Mouse (Mus musculus): Measurements from ENCODE around the gene Slc13a2. TPM values are rescaled to one million over a fixed set of nuclear protein-coding genes. Genes with fewer than 3 reads are reported as not detected.

Gene Slc13a2
- not detected for total RNA-seq (2022)

DNA sequence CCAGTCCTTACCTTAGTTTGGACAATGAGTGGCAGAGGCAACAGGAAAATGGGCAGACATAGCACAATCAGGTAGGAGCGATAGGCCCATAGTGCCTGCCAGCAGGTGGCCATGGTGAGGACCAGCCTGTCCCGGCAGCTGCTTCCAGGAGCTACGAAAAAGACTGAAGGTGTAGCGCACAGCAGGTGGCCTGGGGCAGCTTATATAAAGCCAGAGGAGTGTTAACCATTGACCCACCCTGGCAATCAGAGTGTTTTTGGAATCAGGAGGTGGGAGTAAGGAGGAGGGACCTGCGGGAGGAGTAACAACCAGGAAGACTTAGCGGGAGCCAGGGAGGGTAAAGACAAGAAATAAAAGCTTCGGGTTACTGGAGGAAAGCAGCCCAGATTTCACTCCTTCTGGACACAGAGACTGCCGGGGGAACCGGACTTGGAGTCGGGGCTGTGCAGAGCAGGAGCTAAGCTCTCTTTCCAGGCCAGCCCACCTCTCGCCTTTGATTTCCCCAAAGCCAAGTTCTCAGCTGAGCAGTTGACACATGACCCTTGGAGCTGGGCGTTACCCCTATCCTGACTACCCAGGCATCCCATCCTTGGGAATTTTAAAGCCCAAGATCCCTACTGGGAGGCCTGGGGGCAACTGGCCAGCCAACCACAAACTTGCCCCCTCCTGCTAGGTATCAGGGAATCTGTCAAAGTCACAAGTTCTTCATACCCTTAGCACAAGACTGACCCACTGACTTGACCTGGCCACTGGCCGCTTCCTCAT, at the start of gene Slc13a2:
TSS of gene Slc13a2 (minus strand) at position 163 of the 765 bp plus-strand sequence.
- no peak for DNase-seq (ENCODE audit: low spot score in 2 of 2)

DNA sequence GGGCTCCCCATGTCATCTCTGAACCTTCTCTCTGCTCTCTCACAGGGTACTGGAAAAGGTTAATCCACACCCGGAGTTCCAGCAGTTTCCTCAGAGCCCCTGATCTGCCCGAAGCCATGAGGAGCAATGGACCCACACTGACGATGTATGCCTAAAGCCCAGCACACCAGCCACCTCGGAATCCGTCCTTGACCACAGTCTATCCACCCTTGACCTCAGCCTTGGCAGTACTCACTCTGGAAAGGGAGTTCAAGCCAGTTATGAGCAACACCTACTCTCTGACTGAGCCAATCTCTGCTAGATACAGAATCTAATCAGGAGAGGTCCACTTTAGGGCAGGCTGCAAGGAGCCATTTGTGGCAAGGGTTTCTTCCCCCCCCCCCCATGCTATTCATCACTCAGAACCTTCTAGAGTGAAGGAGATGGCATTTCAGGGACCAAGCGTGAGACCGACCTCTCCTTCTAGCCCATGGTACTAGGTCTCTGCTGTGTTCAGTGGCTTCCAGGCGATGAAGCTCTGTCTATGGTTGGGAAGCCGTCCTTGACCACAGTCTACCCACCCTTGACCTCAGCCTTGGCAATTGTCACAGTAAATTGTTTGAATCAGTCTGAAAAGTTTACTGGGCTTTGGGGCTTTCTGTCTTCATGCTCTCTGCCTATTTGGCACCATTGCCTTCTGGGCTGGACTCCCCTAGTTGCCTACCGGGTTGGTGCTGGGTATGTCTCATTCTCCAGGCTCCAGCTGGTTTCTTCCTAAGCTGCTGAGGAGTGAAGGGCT, 49.5 kb upstream of the Slc13a2 start:
- DNase-seq (ENCODE audit: low spot score in 2 of 2): no peak

GRCm38 (mm10) chr11:78467932-78468331, 45.9 kb upstream of the Slc13a2 start:
- no peak for DNase-seq (ENCODE audit: low spot score in 2 of 2)

DNA sequence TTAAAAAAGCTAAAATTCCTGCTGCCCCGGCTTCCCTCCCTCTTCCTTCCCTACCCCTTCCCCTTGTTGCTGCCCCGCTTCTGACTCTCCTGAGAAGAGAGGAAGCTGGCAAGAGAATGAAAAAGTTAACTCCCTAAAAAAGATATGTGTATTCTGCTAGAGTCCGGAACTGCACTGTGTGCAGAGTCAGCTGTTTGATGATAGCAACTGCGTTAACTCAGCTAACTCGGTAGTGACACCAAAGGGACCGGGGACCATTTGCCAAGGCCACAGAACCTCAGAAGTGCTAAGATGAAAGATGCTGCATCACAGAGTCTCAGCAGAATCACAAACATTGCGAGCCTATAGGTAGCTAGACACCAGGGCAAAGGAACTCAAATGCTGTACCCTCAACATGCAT, 45.5 kb upstream of the Slc13a2 start:
- no peak for DNase-seq (ENCODE audit: low spot score in 2 of 2)

- no peak for DNase-seq (ENCODE audit: low spot score in 2 of 2)
Observed at GRCm38 (mm10) chr11:78466242-78466912, 44.4 kb upstream of the Slc13a2 start.

- DNase-seq (ENCODE audit: low spot score in 2 of 2): peak; percentile 72 to 77
Observed at GRCm38 (mm10) chr11:78465568-78466180, 43.7 kb upstream of the Slc13a2 start, which contains the start of gene Slc46a1. Gene Slc46a1, plus strand, starts transcription at chr11:78465697.

DNA sequence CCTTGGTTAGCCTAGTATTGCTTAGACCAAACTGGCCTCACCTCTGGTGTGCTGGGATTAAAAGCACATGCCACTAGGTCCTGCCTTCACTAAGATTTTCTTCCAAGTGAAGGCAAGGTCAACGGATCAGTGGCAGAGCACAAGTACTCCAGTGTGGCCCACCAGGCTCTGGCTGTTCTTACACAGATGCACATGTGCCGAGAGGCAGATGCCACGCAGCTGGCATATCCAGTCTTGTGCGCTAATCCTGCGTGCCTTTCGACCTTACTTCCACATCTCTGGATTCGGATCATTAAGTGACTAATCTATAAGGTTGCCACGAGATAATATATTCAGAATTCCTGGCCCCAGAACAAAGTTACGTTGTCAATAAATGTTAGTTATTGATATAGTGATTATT, 43.1 kb upstream of the Slc13a2 start:
- no peak for DNase-seq (ENCODE audit: low spot score in 2 of 2)

DNA sequence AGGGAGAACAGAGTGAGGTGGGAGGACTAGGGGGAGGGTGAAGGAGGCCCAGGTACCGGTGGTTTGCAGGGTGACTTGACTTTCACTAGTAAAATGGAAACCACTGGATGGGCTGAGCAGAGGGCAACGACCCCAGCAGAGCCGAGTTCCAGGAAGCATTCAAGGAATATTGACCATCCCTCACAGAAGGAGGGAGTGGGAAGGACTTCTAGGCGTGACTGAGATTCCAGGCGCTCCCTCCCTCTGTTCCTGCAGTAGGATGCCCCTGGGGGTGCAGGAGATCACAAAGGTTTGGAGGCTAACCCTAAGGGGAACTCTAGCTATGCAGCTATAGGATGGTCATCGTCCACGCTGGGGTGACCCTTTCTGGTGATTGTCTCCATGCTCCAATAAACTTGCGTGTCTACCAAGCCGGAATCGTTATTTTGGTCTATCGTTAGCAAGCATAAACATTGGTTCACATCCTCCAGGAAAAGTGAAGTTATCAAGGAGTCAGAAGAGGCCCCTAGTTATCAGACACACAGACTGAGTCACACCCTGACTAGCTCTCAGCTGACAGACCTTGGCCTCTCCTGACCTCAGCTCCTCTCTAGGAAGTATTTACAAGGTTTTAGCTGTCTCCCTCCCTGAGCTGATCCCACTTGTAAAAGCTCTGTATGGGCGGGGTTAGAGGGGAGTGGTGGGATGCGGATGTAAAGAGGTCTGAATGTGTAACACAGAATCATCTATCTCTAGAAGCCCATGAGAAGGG, 41.4 kb upstream of the Slc13a2 start:
- no peak for DNase-seq (ENCODE audit: low spot score in 2 of 2)

DNA sequence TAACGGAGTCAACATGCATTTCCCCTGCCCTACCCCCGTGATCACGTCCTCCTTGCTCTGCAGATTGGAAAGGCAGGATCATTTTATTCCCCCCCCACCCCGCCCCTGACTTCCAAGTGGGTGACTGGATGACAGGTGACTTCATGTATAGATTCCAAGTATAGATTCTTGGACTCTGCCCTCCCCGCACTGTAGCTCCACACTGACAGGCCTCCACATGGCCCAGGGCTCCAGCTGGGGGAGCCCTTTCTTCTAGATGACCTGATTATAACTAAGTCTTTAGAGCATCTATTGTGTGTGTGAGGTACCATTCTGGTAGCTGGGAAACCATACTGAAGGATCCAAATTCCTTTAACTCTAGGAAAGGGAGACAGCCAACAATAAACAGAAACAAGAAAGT, 40.7 kb upstream of the Slc13a2 start:
- no peak for DNase-seq (ENCODE audit: low spot score in 2 of 2)

- DNase-seq (ENCODE audit: low spot score in 2 of 2): no peak
Observed at GRCm38 (mm10) chr11:78461894-78462293, 39.9 kb upstream of the Slc13a2 start.

DNA sequence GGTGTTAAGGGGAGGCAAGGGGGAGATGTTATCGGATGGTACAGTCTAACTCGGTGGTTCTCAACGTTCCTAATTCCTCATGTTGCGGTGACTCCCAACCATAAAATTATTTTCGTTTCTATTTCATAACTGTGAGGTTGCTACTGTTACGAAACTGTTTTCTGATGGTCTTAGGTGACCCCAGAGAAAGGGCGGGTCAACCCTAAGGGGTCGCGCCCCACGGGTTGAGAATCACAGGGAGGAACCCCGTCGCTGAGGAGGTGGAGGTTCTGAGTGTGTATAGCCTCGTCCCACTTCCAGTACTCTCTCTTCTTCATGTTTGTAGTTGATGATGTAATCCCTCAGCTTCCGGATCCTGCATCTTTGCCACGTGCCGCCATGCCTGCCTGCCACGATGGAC, 36.7 kb upstream of the Slc13a2 start:
- no peak for DNase-seq (ENCODE audit: low spot score in 2 of 2)

- DNase-seq (ENCODE audit: low spot score in 2 of 2): no peak
Observed at GRCm38 (mm10) chr11:78455308-78455707, 33.3 kb upstream of the Slc13a2 start.

GRCm38 (mm10) chr11:78454276-78454675, 32.3 kb upstream of the Slc13a2 start:
- no peak for DNase-seq (ENCODE audit: low spot score in 2 of 2)

GRCm38 (mm10) chr11:78453675-78454074, 31.7 kb upstream of the Slc13a2 start:
- peak in 1 of 2 experiments; percentile 18 for DNase-seq (ENCODE audit: low spot score in 2 of 2)

GRCm38 (mm10) chr11:78450337-78450736, 28.3 kb upstream of the Slc13a2 start:
- no peak for DNase-seq (ENCODE audit: low spot score in 2 of 2)

GRCm38 (mm10) chr11:78448242-78448641, 26.2 kb upstream of the Slc13a2 start:
- no peak for DNase-seq (ENCODE audit: low spot score in 2 of 2)

- DNase-seq (ENCODE audit: low spot score in 2 of 2): no peak
Observed at GRCm38 (mm10) chr11:78447168-78447567, 25.2 kb upstream of the Slc13a2 start.

DNA sequence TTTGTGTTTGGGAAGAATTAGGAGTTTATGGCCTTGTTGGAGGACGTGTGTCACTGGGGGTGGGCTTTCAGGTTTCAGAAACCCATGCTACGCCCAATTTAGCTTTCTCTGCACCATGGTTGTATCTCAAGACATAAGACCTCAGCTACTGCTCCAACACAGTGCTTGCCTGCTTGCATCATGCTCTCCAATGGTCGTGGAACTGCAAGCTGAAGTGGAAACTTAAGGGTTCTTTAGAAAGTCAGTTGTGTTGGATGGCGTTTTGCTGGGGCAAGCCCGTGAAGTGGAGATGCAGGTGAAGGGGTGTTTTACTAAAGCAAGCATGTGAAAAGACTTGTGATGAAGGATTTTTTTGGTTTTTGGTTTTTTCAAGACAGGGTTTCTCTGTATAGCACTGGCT, 21.1 kb upstream of the Slc13a2 start:
- DNase-seq (ENCODE audit: low spot score in 2 of 2): no peak

GRCm38 (mm10) chr11:78438399-78438930, 16.4 kb upstream of the Slc13a2 start:
- DNase-seq (ENCODE audit: low spot score in 2 of 2): no peak

- DNase-seq (ENCODE audit: low spot score in 2 of 2): no peak
Observed at GRCm38 (mm10) chr11:78437182-78437581, 15.2 kb upstream of the Slc13a2 start.
